Mouse (Mus musculus) CH12.LX (cell line): ENCODE results near the gene Chst5. TPM values are rescaled to one million over a fixed set of nuclear protein-coding genes. Genes with fewer than 3 reads are reported as not detected.
"Not testable (repeated sequence)": the region's sequence is repeated elsewhere in the genome, so short reads cannot be mapped to it uniquely, and the experiment has no call there.

Source experiments
- DNase-seq: peaks from one replicate; pipeline ENCODE4 v3.0.0-alpha.2; 2013; ENCODE audit errors: extremely low read depth
- H3K27ac ChIP-seq: 2 replicates; pipeline ENCODE4 v1.5.1; 2012; ENCODE audit warnings: low read depth, mild to moderate bottlenecking, control low read depth, moderate library complexity; ENCODE audit not compliant: insufficient read depth
- H3K27me3 ChIP-seq: replicated peaks from 2 replicates; pipeline ENCODE3; 2012; ENCODE audit warnings: inconsistent platforms
- H3K36me3 ChIP-seq, 2 experiments: replicated peaks in 1 of 2; 2 replicates each; pipeline versions ENCODE3 to v1.6.1; 2012; ENCODE audit warnings: inconsistent platforms in 1 of 2, low read length in 1 of 2, mild to moderate bottlenecking in 1 of 2, mixed read lengths in 1 of 2, moderate library complexity in 1 of 2; ENCODE audit not compliant: control insufficient read depth in 1 of 2, insufficient read depth in 1 of 2
- H3K4me1 ChIP-seq, 2 experiments: 2 replicates each; pipeline ENCODE4 v1.6.1; 2012; ENCODE audit warnings: inconsistent platforms in 1 of 2, moderate library complexity in 1 of 2; ENCODE audit not compliant: insufficient read depth in 2 of 2, control insufficient read depth in 1 of 2
- H3K4me2 ChIP-seq: 2 replicates; pipeline ENCODE4 v1.6.1; 2012; ENCODE audit warnings: low read depth, mild to moderate bottlenecking, control low read depth; ENCODE audit not compliant: poor library complexity, insufficient read depth, severe bottlenecking
- H3K4me3 ChIP-seq, 3 experiments: fragments of 150-350 bp in 1 of 3; sonication (generic) in 1 of 3; replicated peaks in 1 of 3; 2 replicates each; pipeline versions ENCODE3 to v1.5.1; 2011 to 2012; ENCODE audit warnings: low read depth in 2 of 3, low read length in 2 of 3, mild to moderate bottlenecking in 2 of 3, moderate library complexity in 2 of 3, control low read depth in 1 of 3, improper control_type of control experiment in 1 of 3, inconsistent platforms in 1 of 3, mixed read lengths in 1 of 3; ENCODE audit not compliant: poor library complexity in 1 of 3
- H3K79me2 ChIP-seq: replicated peaks from 2 replicates; pipeline ENCODE4 v1.6.1; 2012; ENCODE audit warnings: mild to moderate bottlenecking, moderate library complexity; ENCODE audit not compliant: control insufficient read depth, poor library complexity, insufficient read depth, severe bottlenecking; ENCODE audit errors: extremely low read depth
- H3K9ac ChIP-seq: 2 replicates; pipeline ENCODE4 v1.6.1; 2012; ENCODE audit warnings: low read depth, mild to moderate bottlenecking, control low read depth, moderate library complexity; ENCODE audit not compliant: insufficient read depth
- H3K9me3 ChIP-seq: replicated peaks from 2 replicates; pipeline ENCODE3; 2012; ENCODE audit warnings: low read length, inconsistent platforms, mixed read lengths
- CHD1 ChIP-seq: IDR thresholded peaks from 2 replicates; pipeline ENCODE4 v1.6.1; 2012; ENCODE audit warnings: low read depth, low read length, improper control_type of control experiment, inconsistent platforms
- CTCF ChIP-seq, 2 experiments: IDR thresholded peaks in 1 of 2; conservative IDR thresholded peaks in 1 of 2; 2 replicates each; pipeline ENCODE4 v1.5.1; 2011 to 2012; ENCODE audit warnings: low read depth in 2 of 2, low read length in 2 of 2, improper control_type of control experiment in 1 of 2, inconsistent platforms in 1 of 2, mild to moderate bottlenecking in 1 of 2, moderate library complexity in 1 of 2
- EP300 ChIP-seq: IDR thresholded peaks from 2 replicates; pipeline ENCODE4 v1.6.1; 2011; ENCODE audit warnings: low read length, improper control_type of control experiment
- ETS1 ChIP-seq: conservative IDR thresholded peaks from 2 replicates; pipeline ENCODE4 v1.6.1; 2012; ENCODE audit warnings: low read depth, mild to moderate bottlenecking, inconsistent platforms, low read length, improper control_type of control experiment, moderate library complexity
- GABPA ChIP-seq: IDR thresholded peaks from 2 replicates; pipeline ENCODE4 v1.6.1; 2012; ENCODE audit warnings: low read depth, low read length, improper control_type of control experiment, inconsistent platforms; ENCODE audit not compliant: insufficient replicate concordance
- JUND ChIP-seq: conservative IDR thresholded peaks from 2 replicates; pipeline ENCODE4 v1.6.1; 2011; ENCODE audit warnings: low read depth, low read length, improper control_type of control experiment
- KAT2A ChIP-seq: IDR thresholded peaks from 2 replicates; pipeline ENCODE4 v1.6.1; 2012; ENCODE audit warnings: low read length, improper control_type of control experiment, inconsistent platforms; ENCODE audit not compliant: insufficient replicate concordance
- MAX ChIP-seq: IDR thresholded peaks from 2 replicates; pipeline ENCODE4 v1.6.1; 2011; ENCODE audit warnings: low read length, improper control_type of control experiment
- MXI1 ChIP-seq: IDR thresholded peaks from 2 replicates; pipeline ENCODE4 v1.6.1; 2011; ENCODE audit warnings: mild to moderate bottlenecking, low read depth, low read length, improper control_type of control experiment
- NELFE ChIP-seq: IDR thresholded peaks from 2 replicates; pipeline ENCODE4 v1.6.1; 2011; ENCODE audit warnings: low read depth, low read length, improper control_type of control experiment
- PAX5 ChIP-seq: IDR thresholded peaks from 2 replicates; pipeline ENCODE4 v1.6.1; 2012; ENCODE audit warnings: low read length, inconsistent platforms, mixed read lengths
- POLR2A ChIP-seq: IDR thresholded peaks from 2 replicates; pipeline ENCODE4 v1.6.1; 2011; ENCODE audit warnings: low read depth, mild to moderate bottlenecking, improper control_type of control experiment, low read length
- POLR2AphosphoS2 ChIP-seq: IDR thresholded peaks from 2 replicates; pipeline ENCODE4 v1.6.1; 2011; ENCODE audit warnings: low read depth, low read length, improper control_type of control experiment
- RCOR1 ChIP-seq: conservative IDR thresholded peaks from 2 replicates; pipeline ENCODE4 v1.6.1; 2012; ENCODE audit warnings: low read depth, mild to moderate bottlenecking, inconsistent platforms, low read length, improper control_type of control experiment
- SIN3A ChIP-seq: IDR thresholded peaks from 2 replicates; pipeline ENCODE4 v1.6.1; 2012; ENCODE audit warnings: low read length, improper control_type of control experiment, inconsistent platforms
- USF2 ChIP-seq: conservative IDR thresholded peaks from 2 replicates; pipeline ENCODE4 v1.6.1; 2011; ENCODE audit warnings: low read depth, low read length, improper control_type of control experiment
- dilution Hi-C: fragments of 300-500 bp; cut with MboI; formaldehyde crosslinking; loops from 2 replicates; pipeline ENCODE4 v1.14.3; 2020; ENCODE audit warnings: low sequenced_read_pairs; ENCODE audit not compliant: extremely low pct_unique_long_range_greater_than_20kb, extremely low pct_ligation_motif_present
- in situ Hi-C: fragments of 300-500 bp; cut with MboI; formaldehyde crosslinking; loops from 3 replicates; pipeline ENCODE4 v1.14.3; 2019; ENCODE audit warnings: low sequenced_read_pairs, low pct_ligation_motif_present, low pct_unique_long_range_greater_than_20kb, mixed read lengths
- polyA plus RNA-seq: library from polyadenylated mRNA; unstranded; fragments of >175 nt; gene quantifications from 2 replicates; pipeline ENCODE4 v1.2.1, GENCODE M21; 2012; ENCODE audit warnings: low read depth; ENCODE audit not compliant: insufficient read length
- total RNA-seq, 2 experiments: library from RNA; depleted of rRNA; stranded (reverse); fragments of 300-350 nt in 1 of 2; fragments of >200 nt in 1 of 2; gene quantifications; 2 replicates each; pipeline ENCODE4 v1.2.3; 2012 to 2014

The Chst5 gene
- total and polyA plus RNA-seq, 3 experiments, result not detected

DNA sequence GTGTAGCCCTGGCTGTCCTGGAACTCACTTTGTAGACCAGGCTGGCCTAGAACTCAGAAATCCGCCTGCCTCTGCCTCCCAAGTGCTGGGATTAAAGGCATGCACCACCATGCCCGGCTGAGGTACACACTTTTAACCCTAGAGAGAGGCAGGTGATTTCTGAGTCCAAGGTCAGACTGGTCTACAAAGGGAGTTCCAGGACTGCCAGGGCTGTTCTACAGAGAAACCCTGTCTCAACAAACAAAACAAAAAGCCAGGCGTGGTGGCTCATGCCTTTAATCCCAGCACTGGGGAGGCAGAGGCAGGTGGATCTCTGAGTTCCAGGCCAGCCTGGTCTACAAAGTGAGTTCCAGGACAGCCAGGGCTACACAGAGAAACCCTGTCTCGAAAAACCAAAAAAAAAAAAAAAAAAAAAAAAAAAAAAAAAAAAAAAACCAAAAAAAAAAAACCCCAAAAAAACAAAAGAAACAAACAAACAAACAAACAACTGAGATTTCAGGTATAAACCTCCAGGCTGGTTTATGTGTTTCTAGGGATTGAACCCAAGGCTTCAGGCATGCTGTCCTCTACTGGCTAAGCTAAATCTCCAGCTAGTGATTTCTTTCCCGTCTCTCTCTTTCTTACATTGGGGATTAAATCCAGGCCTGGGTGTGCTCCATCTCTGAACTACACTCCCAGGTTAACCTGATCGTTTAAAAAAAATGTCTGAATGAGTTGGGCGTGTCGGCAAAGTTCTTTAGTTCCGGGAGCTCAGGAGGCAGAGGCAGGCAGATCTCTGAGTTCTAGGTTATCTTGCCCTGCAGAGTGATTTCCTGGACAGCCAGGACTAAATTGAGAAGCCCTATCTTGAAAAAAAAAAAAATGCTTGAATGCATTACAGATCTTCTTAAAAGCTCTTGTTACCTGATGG lies 28.1 kb upstream of the Chst5 start:
- Histone ChIP-seq H3K4me1 (peaks cover 2 to 36% of the 10 kb centered on the region in 2 experiments; a peak in 2 of 4 replicates), H3K79me2 (peaks cover 10% of the 10 kb centered on the region; the same call in 1 of the 2 replicates), H3K36me3 (peaks cover 9 to 11% of the 10 kb centered on the region in 2 experiments)
- H3K4me3 ChIP-seq, H3K27me3 ChIP-seq, dilution Hi-C loops, DNase-seq, H3K9ac ChIP-seq, in situ Hi-C loops, H3K27ac ChIP-seq, H3K9me3 ChIP-seq, H3K4me2 ChIP-seq: not testable (repeated sequence)

DNA sequence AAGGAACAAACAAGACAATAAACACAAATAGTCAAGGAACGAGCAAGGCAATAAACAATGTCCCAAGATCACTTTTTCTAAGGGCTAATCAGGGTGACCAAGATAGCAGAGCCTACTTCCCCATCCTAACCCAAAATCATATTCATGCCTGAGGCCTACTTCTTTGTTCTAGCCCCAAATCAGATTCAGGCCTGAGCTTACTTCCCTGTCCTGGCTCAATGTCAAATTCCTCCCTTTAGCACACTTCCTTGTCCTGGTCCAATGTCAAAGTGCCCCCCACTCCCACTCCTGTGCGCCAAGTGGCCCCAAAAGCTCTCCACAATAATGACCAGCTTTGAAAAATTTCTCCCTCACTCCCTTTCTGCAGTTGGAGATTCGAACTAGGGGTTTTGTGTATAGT lies 26.9 kb upstream of the Chst5 start:
- Histone ChIP-seq H3K36me3 (peaks cover 2 to 3% of the 10 kb centered on the region in 2 experiments), H3K4me2 (no peak overlapping the region), H3K4me1 (peaks cover 2 to 44% of the 10 kb centered on the region in 2 experiments; a peak in 2 of 4 replicates), H3K27ac (no peak overlapping the region), H3K9ac (no peak overlapping the region), H3K9me3 (no peaks in the 10 kb centered on the region), H3K4me3 (no peak overlapping the region), H3K27me3 (no peaks in the 10 kb centered on the region), H3K79me2 (peaks cover 10% of the 10 kb centered on the region; the same call in 1 of the 2 replicates)
- dilution Hi-C loops (no loop called here), in situ Hi-C loops (no loop called here)
- DNase-seq, result no peak
- TF ChIP-seq CTCF (conservative IDR thresholded peaks at IDR 0.05 in 1 of 2, IDR thresholded peaks at IDR 0.05 in 1 of 2; ENCODE audit: low read depth in 2 of 2, low read length in 2 of 2) (no peak), MAX (no peak), EP300 (no peak), NELFE (no peak)

GRCm38 (mm10) chr8:111934201-111934600 lies 24.0 kb upstream of the Chst5 start:
- H3K4me3 ChIP-seq, result no peak overlapping the region
- peaks cover 2 to 35% of the 10 kb centered on the region in 2 experiments; a peak in 2 of 4 replicates for H3K4me1 ChIP-seq
- no peaks in the 10 kb centered on the region for H3K9me3 ChIP-seq
- H3K36me3 ChIP-seq, result no peaks in the 10 kb centered on the region
- H3K27ac ChIP-seq, result no peak overlapping the region
- dilution Hi-C loops (no loop called here), in situ Hi-C loops (no loop called here)
- no peak for TF ChIP-seq GABPA
- TF ChIP-seq PAX5, result no peak
- no peak for TF ChIP-seq POLR2A
- no peak for TF ChIP-seq MAX
- TF ChIP-seq MXI1, result no peak
- no peak for TF ChIP-seq ETS1
- no peak for TF ChIP-seq KAT2A
- no peak for TF ChIP-seq CHD1
- no peak for TF ChIP-seq JUND
- no peak for TF ChIP-seq SIN3A
- TF ChIP-seq RCOR1, result no peak
- TF ChIP-seq NELFE, result no peak
- TF ChIP-seq USF2, result no peak
- TF ChIP-seq EP300, result no peak
- no peak for TF ChIP-seq POLR2AphosphoS2
- H3K4me2 ChIP-seq, result no peak overlapping the region
- H3K27me3 ChIP-seq, result no peaks in the 10 kb centered on the region
- H3K79me2 ChIP-seq, result no peaks in the 10 kb centered on the region
- DNase-seq, result no peak
- no peak overlapping the region for H3K9ac ChIP-seq
